Mouse (Mus musculus): ENCODE data around the gene Kif26b. TPM values are rescaled to one million over a fixed set of nuclear protein-coding genes. Genes with fewer than 3 reads are reported as not detected.

The Kif26b gene
- total RNA-seq, 2 experiments from 2014 or later: 8.6 to 9.0 TPM

GRCm38 (mm10) chr1:178585366-178586020 lies 56.6 kb downstream of the Kif26b start:
- DNase-seq (ENCODE audit: low spot score in 2 of 2): no peak

- no peak for DNase-seq (ENCODE audit: low spot score in 2 of 2)
These were observed 61.6 kb downstream of the Kif26b start for GRCm38 (mm10) chr1:178590229-178591171.

- DNase-seq (ENCODE audit: low spot score in 2 of 2): no peak
These were observed 68.2 kb downstream of the Kif26b start for GRCm38 (mm10) chr1:178597113-178597512.

- no peak for DNase-seq (ENCODE audit: low spot score in 2 of 2)
These were observed 68.8 kb downstream of the Kif26b start for GRCm38 (mm10) chr1:178597757-178598156.

GRCm38 (mm10) chr1:178600851-178601569 lies 72.1 kb downstream of the Kif26b start:
- no peak for DNase-seq (ENCODE audit: low spot score in 2 of 2)

DNA sequence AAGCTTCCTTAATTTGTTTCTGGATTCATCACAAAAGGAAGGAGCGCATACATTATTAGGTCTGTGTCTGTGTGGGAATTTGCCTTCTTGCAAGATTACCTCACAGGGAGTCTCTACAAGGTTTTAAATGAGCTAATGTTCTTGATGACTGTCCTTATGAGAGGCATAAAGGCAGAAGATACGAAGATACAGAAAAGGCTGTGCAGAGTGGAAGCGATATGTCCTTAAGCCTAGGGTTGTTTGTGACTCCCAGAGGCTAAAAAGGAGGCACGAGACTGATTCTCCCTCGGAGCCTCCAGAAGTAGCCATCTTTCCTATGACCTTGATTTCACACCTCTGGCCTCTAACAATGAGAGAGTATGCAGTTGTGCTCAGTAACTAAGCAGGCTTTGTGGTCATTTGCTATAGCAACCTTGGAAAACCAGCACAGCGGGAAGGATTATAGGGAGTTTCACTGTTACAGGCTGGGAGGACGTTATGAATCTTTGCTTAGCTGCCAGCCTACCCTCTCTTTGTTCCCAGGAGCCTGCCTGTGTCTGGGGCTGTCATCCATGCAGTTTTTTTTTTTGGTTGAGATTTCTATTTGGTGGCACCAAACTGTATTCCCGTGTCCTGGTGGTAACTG lies 80.3 kb downstream of the Kif26b start:
- no peak for DNase-seq (ENCODE audit: low spot score in 2 of 2)

DNA sequence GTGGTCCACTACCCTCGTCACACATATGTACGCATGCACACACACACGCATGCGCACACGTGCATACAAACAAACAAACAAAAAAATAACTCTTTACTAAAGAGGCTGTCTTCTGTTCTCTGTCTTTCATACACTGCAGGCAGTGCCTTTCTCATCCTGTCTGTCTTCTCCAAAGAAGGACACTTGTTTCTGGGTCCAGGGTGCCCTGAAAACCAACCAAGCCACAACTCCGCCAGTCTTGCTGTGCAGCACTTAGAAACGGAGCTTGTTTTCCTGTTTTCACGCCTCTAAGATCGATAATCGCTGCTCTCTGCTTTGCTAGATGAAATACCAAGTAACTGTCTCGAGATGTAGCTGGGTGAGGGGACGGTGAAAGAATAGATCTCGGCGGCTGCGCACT lies 82.6 kb downstream of the Kif26b start:
- DNase-seq (ENCODE audit: low spot score in 2 of 2): no peak

GRCm38 (mm10) chr1:178621301-178621700 lies 92.4 kb downstream of the Kif26b start:
- no peak for DNase-seq (ENCODE audit: low spot score in 2 of 2)

DNA sequence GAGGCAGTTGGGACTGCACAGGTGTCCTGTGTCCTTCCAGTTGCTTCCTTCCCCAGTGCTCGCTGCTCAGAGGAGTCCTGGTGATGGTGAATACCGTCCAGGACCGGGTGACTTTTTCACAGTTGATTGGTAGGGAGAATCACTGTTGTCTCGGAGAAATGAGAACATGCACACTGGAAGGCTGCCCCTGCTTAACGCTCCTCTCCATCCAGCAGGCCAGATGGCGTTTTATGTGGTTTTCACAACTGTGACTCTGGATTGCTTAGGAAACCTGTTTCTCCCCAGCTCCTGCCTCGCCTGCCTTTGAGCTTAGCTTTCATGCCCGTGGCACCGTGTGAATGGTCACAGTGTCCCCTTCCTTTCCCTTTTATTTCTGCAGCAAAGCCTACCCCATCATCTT lies 95.0 kb downstream of the Kif26b start:
- DNase-seq (ENCODE audit: low spot score in 2 of 2): peak; percentile 11 to 23

DNA sequence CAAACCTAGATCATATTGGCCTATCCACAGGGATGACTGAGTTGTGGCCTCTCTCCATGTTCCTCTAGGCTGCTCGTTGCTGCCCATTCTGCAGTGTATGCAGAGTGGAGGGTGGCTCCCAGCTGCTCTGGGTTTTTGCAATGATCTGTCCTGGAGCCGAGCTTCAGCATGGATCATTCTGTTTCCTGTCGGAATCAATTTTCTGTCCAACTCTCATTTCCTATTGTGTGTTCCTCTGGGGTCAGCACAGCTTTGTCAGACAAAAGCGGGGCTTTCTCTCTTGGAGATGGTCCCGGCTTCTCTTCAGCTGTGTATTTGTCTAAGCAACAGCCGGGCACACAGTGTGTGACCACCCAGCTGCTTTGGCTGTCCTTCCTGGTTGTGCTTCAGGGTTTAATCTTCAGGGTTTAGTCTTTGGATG lies 98.0 kb downstream of the Kif26b start:
- no peak for DNase-seq (ENCODE audit: low spot score in 2 of 2)

GRCm38 (mm10) chr1:178630042-178630441 lies 101.1 kb downstream of the Kif26b start:
- DNase-seq (ENCODE audit: low spot score in 2 of 2): no peak

DNA sequence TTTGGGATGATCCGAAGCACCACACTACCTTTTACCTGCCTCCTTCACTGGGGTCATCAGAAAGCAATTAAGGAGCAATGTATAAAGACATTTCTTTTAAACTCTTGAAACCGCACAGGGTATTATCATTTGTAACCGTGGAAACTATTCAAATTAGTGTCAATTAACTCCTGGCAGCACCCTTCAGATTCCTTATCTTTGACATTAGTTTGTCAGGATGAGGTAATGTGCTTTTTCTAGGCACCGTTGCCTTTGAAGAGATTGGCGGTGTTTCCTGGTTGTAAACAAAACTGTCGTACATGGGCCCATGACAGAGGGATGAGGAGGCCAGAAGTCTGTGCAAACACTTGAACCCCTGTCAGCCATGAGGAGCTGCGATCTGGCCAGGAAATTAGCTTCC lies 102.9 kb downstream of the Kif26b start:
- DNase-seq (ENCODE audit: low spot score in 2 of 2): no peak

DNA sequence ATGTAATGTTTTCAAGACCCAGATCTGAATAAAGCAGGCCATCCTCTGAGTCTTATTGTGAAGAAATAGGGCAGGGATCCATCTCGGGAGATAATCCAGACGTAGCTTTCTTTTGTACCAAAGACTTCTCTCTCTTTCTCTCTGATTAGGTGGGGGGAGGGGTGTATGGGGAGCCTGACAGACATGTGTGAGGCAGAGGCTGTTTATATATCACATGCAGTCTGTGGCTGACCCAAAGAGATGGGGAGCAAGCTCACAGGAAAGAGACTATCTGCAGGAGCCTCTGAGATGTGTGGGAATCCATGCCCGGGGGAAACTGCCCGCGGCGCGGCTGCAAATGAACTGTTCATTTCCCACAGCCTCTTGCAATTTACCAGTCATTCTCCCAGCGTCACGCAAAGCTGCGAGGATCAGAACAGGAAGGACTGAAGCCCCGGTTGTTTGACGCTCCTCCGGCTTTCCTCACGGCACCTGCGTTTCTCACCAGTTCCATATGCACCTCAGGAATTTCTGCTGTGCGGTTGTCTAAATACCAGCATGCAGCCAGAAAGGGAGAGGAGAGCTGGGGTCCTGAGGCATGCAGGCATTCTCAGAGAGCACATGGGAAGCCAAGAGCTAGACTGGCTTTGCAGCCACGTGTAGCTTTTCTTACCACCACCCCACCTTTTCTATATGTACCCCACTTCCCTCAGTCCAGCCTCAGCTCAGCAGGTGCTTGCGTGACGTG lies 105.6 kb downstream of the Kif26b start:
- no peak for DNase-seq (ENCODE audit: low spot score in 2 of 2)

DNA sequence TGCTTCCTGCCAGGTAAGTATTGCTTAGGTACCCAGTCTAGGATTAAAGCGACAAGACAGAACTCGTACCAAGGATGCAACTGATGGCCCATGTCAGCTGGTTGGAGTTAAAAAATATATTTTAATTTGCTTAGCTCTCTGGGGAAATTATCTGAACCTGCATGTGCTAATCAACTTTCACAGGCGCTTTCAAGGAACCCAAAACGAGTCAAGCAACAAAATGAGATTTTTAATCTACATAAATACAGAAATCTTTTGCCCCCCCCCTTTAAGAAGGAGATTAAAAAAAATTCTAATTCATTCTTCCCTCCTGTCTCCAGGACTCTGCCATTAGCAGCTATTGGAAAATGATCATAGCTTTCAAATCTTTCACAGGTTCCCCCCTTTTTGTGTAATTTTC lies 106.5 kb downstream of the Kif26b start:
- no peak for DNase-seq (ENCODE audit: low spot score in 2 of 2)

DNA sequence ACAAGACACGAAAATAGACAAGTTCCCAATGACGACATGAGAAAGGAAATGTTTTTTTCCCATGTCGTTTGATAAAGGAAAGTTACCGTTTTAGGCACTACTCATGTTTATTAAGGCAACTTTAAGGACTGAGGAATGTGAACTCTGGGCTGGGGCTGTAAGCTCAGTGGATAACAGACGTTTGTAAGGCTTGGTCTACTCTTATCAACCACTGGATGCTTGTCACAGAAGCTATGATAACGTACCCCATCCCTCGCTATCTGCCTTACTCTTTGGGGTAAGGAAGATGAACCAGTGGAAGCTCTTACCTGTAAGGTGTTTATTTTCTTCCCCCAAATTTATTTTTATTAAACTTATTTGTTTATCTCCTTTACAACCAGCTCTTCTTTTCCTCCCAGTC lies 108.4 kb downstream of the Kif26b start:
- no peak for DNase-seq (ENCODE audit: low spot score in 2 of 2)

DNA sequence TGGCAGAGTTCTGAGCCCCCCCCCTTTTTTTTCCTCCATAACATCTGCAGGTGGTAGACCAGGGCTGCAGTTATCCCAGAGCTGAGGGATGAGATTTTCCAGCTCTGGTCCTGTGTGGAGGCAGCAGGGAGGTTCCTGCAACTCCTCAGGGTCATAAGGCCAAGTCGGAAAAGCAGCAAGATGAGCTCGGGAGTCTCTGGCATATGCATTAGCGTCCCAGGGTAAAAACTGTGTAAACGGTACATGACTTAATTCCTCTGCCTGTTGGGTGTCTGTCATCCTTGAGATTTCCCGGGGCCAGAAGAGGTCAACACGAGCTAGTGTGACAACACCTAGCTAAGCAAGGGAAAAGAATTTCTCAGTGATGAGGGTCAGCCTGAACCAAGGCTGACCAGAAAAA lies 111.0 kb downstream of the Kif26b start:
- DNase-seq (ENCODE audit: low spot score in 2 of 2): no peak

- DNase-seq (ENCODE audit: low spot score in 2 of 2): peak; percentile 39 to 58
These were observed 112.0 kb downstream of the Kif26b start for GRCm38 (mm10) chr1:178640719-178641455.

- no peak for DNase-seq (ENCODE audit: low spot score in 2 of 2)
These were observed 112.9 kb downstream of the Kif26b start for GRCm38 (mm10) chr1:178641788-178642187.

DNA sequence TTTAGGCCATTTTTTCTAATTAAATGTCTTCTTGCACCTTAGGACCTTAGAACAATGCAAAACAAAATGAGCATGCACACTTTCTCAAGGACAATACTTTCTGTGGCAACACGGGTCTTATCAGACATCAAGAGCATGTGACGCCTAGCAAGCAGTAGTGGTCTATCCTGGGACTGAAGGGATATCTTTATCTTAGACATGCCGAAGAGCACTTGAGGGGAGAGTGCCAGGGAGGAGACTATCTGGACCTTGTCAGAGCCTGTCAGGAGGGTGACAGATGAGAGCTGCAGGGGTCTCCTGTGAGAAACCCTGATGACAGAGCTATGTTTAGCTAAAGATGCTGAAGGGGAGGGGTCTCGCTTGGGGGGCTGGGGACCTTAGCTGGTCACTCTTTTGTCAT lies 116.0 kb downstream of the Kif26b start:
- DNase-seq (ENCODE audit: low spot score in 2 of 2): no peak

DNA sequence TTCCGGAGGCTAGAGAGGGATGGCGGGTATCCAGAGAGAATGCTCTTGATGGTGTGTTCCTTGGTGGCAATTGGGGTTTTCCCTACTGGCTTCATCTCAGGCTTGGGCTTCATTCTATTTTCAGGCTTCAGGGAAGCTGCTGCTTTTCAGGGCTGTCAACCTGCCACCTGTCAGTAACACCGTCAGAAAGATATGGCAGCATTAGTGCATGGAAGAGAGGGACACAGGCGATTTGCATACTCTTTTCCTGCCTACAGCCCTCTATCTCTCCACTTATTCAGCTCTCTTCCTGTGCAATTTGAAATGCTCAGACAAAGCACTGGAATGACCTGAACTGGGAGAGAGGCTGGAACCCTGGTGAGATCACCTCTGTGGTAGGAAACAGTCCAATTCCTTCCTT lies 117.7 kb downstream of the Kif26b start:
- DNase-seq (ENCODE audit: low spot score in 2 of 2): no peak

Data from left cerebral cortex, adult 18-20 months (tissue).